Mouse (Mus musculus) MEL (cell line): ENCODE measurements around the gene Ksr1.

Experiments used
- CHD1 ChIP-seq: IDR thresholded peaks from 2 replicates; pipeline ENCODE4 v1.6.1; 2012; ENCODE audit warnings: low read depth, mild to moderate bottlenecking, inconsistent platforms, low read length, improper control_type of control experiment
- CTCF ChIP-seq, 3 experiments: IDR thresholded peaks in 2 of 3; conservative IDR thresholded peaks in 1 of 3; 2 replicates each; pipeline ENCODE4 v1.5.1; 2011 to 2012; ENCODE audit warnings: low read length in 3 of 3, low read depth in 2 of 3, mild to moderate bottlenecking in 2 of 3, improper control_type of control experiment in 1 of 3, inconsistent platforms in 1 of 3, mixed read lengths in 1 of 3, moderate library complexity in 1 of 3; ENCODE audit not compliant: control insufficient read depth in 1 of 3, insufficient read depth in 1 of 3, poor library complexity in 1 of 3, severe bottlenecking in 1 of 3
- EP300 ChIP-seq, 2 experiments: IDR thresholded peaks; 2 replicates each; pipeline ENCODE4 v1.6.1; 2011; ENCODE audit warnings: improper control_type of control experiment in 2 of 2, low read length in 2 of 2, low read depth in 1 of 2, mild to moderate bottlenecking in 1 of 2
- GATA1 ChIP-seq: IDR thresholded peaks from 2 replicates; pipeline ENCODE4 v1.6.1; 2011; ENCODE audit warnings: low read depth, low read length, improper control_type of control experiment
- MAX ChIP-seq: IDR thresholded peaks from 2 replicates; pipeline ENCODE4 v1.6.1; 2011; ENCODE audit warnings: low read length, improper control_type of control experiment
- MAZ ChIP-seq: IDR thresholded peaks from 2 replicates; pipeline ENCODE4 v1.6.1; 2012; ENCODE audit warnings: low read depth, mild to moderate bottlenecking, inconsistent platforms, low read length, improper control_type of control experiment
- NELFE ChIP-seq: IDR thresholded peaks from 2 replicates; pipeline ENCODE4 v1.6.1; 2011; ENCODE audit warnings: low read depth, low read length, improper control_type of control experiment
- POLR2A ChIP-seq, 2 experiments: IDR thresholded peaks; 2 replicates each; pipeline ENCODE4 v1.6.1; 2011 to 2012; ENCODE audit warnings: low read length in 2 of 2, mild to moderate bottlenecking in 2 of 2, control low read depth in 1 of 2, improper control_type of control experiment in 1 of 2, low read depth in 1 of 2, moderate library complexity in 1 of 2; ENCODE audit not compliant: control insufficient read depth in 1 of 2, insufficient read depth in 1 of 2, poor library complexity in 1 of 2
- RAD21 ChIP-seq: IDR thresholded peaks from 2 replicates; pipeline ENCODE4 v1.6.1; 2011; ENCODE audit warnings: mild to moderate bottlenecking, low read depth, low read length, improper control_type of control experiment
- RCOR1 ChIP-seq: IDR thresholded peaks from 2 replicates; pipeline ENCODE4 v1.6.1; 2012; ENCODE audit warnings: low read depth, mild to moderate bottlenecking, inconsistent platforms, low read length, improper control_type of control experiment
- SIN3A ChIP-seq: IDR thresholded peaks from 2 replicates; pipeline ENCODE4 v1.6.1; 2012; ENCODE audit warnings: low read length, improper control_type of control experiment, inconsistent platforms
- TCF12 ChIP-seq: IDR thresholded peaks from 2 replicates; pipeline ENCODE4 v1.6.1; 2014; ENCODE audit warnings: low read depth, mild to moderate bottlenecking, inconsistent platforms, low read length, improper control_type of control experiment, moderate library complexity
- USF2 ChIP-seq, 2 experiments: IDR thresholded peaks; 2 replicates each; pipeline ENCODE4 v1.6.1; 2011 to 2012; ENCODE audit warnings: improper control_type of control experiment in 2 of 2, low read length in 2 of 2, borderline replicate concordance in 1 of 2, inconsistent platforms in 1 of 2, low read depth in 1 of 2, mild to moderate bottlenecking in 1 of 2; ENCODE audit not compliant: insufficient read depth in 1 of 2
- ZC3H11A ChIP-seq: IDR thresholded peaks from 2 replicates; pipeline ENCODE4 v1.6.1; 2012; ENCODE audit warnings: low read depth, mild to moderate bottlenecking, inconsistent platforms, low read length, improper control_type of control experiment

- TF ChIP-seq MAZ (no peak), CHD1 (no peak), NELFE (no peak), EP300 (IDR thresholded peaks at IDR 0.05; ENCODE audit: low read depth in 1 of 2, low read length in 2 of 2) (no peak), RCOR1 (no peak), SIN3A (no peak), TCF12 (no peak), MAX (no peak), GATA1 (no peak), USF2 (IDR thresholded peaks at IDR 0.05; ENCODE audit: borderline replicate concordance in 1 of 2, insufficient read depth in 1 of 2, low read depth in 1 of 2, low read length in 2 of 2) (no peak), POLR2A (IDR thresholded peaks at IDR 0.05; ENCODE audit: control insufficient read depth in 1 of 2, insufficient read depth in 1 of 2, low read depth in 1 of 2, low read length in 2 of 2, poor library complexity in 1 of 2) (no peak), CTCF (IDR thresholded peaks at IDR 0.05 in 2 of 3, conservative IDR thresholded peaks at IDR 0.05 in 1 of 3; ENCODE audit: control insufficient read depth in 1 of 3, insufficient read depth in 1 of 3, low read depth in 2 of 3, low read length in 3 of 3, poor library complexity in 1 of 3, severe bottlenecking in 1 of 3) (no peak), ZC3H11A (no peak), RAD21 (no peak)
Measured at GRCm38 (mm10) chr11:79089027-79089426, 57.2 kb downstream of the Ksr1 start.
